Mouse (Mus musculus) adrenal gland, adult 10 weeks (tissue): ENCODE data around the gene Rnf186. TPM values are rescaled to one million over a fixed set of nuclear protein-coding genes. Genes with fewer than 3 reads are reported as not detected.

Source experiments
- polyA plus RNA-seq: library from polyadenylated mRNA; stranded (reverse); fragments of 350-450 nt; fragmentation: Illumina TruSeq; extraction: RNeasy Lipid Tissue Mini Kit (QIAGEN cat#74804); gene quantifications from one replicate; pipeline ENCODE4 v1.2.3, GENCODE M21; 2014; ENCODE audit warnings: low read depth, low replicate concordance

Gene Rnf186
- not detected for polyA plus RNA-seq

DNA sequence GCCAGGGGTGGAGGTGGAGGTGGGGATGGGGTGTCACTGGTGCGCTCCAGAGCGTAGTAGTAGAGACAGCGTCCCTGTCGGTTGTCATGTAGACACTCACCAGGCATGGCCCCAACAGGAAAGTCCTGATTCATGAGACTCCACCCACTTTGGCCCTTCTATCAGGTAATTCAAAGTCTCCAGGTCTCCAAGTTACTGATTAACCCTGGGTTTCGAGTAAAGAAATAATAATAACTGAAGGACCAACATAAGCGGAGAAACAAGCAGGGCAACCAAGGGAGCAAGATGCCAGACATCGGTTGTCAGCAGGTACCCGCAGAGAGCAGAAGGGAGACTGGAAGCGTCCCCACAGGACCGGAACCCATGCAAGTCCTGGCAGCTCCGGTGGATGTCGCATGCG lies at the start of gene Rnf186:
Rnf186 (plus strand) TSS at position 247 of the 400 bp plus-strand sequence.

DNA sequence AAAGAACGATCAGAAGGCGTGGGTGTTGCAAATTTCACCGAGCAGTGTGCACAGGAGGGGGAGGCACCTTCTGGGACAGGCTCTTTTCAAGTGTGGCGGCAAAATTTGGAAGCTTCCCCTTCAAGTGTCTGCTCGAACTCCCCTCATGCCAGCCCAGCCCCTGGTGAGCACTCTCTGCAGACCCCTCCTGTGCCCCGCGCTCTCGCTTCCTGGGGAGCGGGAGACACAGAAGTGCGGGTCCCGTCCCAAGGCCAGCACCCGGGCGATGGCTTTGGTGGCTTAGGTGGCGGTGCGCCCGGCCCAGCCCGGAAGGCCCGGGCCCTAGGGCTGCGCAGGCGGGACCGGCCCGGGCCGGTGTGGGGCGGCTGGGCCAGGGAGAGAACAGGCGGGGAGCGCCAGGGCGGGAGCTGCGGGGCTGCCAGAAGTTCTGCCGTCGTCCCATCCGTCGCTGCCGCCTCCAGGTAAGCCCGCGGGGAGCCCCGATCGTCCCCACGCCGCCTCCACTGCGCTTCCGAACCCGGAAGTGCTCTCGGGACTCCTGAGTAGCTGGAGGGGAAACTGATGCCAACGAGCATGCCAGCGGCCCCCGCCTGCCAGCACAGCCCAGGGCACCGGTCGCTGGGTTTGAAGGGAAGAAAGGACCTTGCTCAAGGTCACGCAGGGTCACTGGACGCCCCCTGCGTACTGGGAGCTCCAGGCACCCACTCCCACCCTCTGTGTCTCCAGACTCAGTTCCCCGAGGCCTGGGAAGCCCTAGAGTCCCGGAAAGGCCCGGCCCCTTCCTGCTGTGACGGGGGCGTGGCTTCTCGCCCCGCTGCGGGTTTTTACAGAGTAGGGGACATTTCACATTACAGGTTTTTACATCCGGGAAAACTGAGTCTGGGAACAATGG lies 6.2 kb downstream of the Rnf186 start, which contains the start of gene Tmco4:
Tmco4 (plus strand) TSS at position 62 of the 892 bp plus-strand sequence.

Other genes starting within 250 kb of the Rnf186 start
- 0.35 TPM for gene Pla2g2c, start 242.3 kb upstream of the Rnf186 start, polyA plus RNA-seq
- gene Ubxn10, start 229.9 kb upstream of the Rnf186 start, polyA plus RNA-seq, result 0.47 TPM
- gene Pla2g2f, start 209.5 kb upstream of the Rnf186 start, polyA plus RNA-seq, result 8.3 TPM
- 2.7 TPM for gene Pla2g2d, start 191.4 kb upstream of the Rnf186 start, polyA plus RNA-seq
- 15.9 TPM for gene Pla2g5, start 103.6 kb upstream of the Rnf186 start, polyA plus RNA-seq
- not detected for gene Gm13030, start 93.1 kb upstream of the Rnf186 start, polyA plus RNA-seq
- not detected for gene Pla2g2e, start 89.2 kb upstream of the Rnf186 start, polyA plus RNA-seq
- gene Otud3, start 53.2 kb upstream of the Rnf186 start, polyA plus RNA-seq, result 2.0 TPM
- 3.0 TPM for gene Tmco4, start 5.8 kb downstream of the Rnf186 start, polyA plus RNA-seq
- not detected for gene Htr6, start 108.5 kb downstream of the Rnf186 start, polyA plus RNA-seq
- 3.0 TPM for gene Nbl1, start 125.9 kb downstream of the Rnf186 start, polyA plus RNA-seq
- gene Minos1, start 164.0 kb downstream of the Rnf186 start, polyA plus RNA-seq, result 351 TPM
- 66.3 TPM for gene Capzb, start 225.8 kb downstream of the Rnf186 start, polyA plus RNA-seq